20 mouse cellular contexts compared by ENCODE assay signal in genomic region chr2:5429921-5430320, GRCm38 (mm10).
DNase-seq lines count a peak whose midpoint lies in the region.
"Had no signal": no experiment of that assay in that cellular context is flagged by ENCODE, and none has a peak within 500 bp of the region (broad histone marks: within the 10 kb centered on the region; RNA-seq: fewer than 3 reads in every experiment).

No protein-coding gene starts in this region.

- intact Hi-C loops in left cerebral cortex, postnatal 4 days (cut with DNase I), result no loop called here

- DNase-seq in frontal cortex, postnatal 36 days (ENCODE audit: low spot score in 2 of 2), result peak; percentile 31 to 34
- no peak for DNase-seq in frontal cortex, postnatal 10 days (ENCODE audit: low spot score in 2 of 2)
- peak; percentile 28 to 39 for DNase-seq in left cerebral cortex, adult 18-20 months (ENCODE audit: low spot score in 2 of 2)
- DNase-seq in left cerebral cortex, postnatal 4 days, result no peak
- peak; percentile 50 to 51 for DNase-seq in right cerebral cortex, adult 2 months (ENCODE audit: low spot score in 2 of 2)
- DNase-seq in right cerebral cortex, postnatal 14 days, result no peak
- no peak for DNase-seq in lung, postnatal 25 days (ENCODE audit: low spot score)
- DNase-seq: adrenal gland, adult 2 months; adrenal gland, postnatal 36 days; cerebellum, adult 2 months; cerebellum, postnatal 14 days; gastrocnemius, postnatal 25 days; heart, postnatal 4 days; kidney, adult 2 months; kidney, postnatal 4 days; layer of hippocampus, adult 9-11 months; lung, postnatal 4 days; right cerebral cortex, postnatal 4 days; thymus, adult 18-20 months; thymus, postnatal 25 days had no signal

Comparison
In these comparisons a context has a peak if more than half of its experiments do, and no peak if none do; other contexts are left out.
1. DNase-seq: peak in frontal cortex, postnatal 36 days (2 of 2), left cerebral cortex, adult 18-20 months (2 of 2) and right cerebral cortex, adult 2 months (2 of 2); none in frontal cortex, postnatal 10 days (0 of 2), left cerebral cortex, postnatal 4 days (single experiment), right cerebral cortex, postnatal 14 days (single experiment) and lung, postnatal 25 days (single experiment).